Mouse (Mus musculus) hindbrain, embryonic 10.5 days (tissue): ENCODE measurements around the gene Diras2. TPM values are rescaled to one million over a fixed set of nuclear protein-coding genes. Genes with fewer than 3 reads are reported as not detected.

Experiments used
- DNase-seq: peaks from one replicate; pipeline ENCODE4 v3.0.0-alpha.2; 2017; ENCODE audit warnings: low spot score
- H3K27ac ChIP-seq: fragments of 300-500 bp; sonication (generic); 2 replicates; pipeline ENCODE4 v1.5.1; 2016; ENCODE audit warnings: mild to moderate bottlenecking, moderate library complexity
- H3K27me3 ChIP-seq: fragments of 300-500 bp; sonication (generic); 2 replicates; pipeline ENCODE4 v1.6.1; 2016; ENCODE audit warnings: mild to moderate bottlenecking; ENCODE audit not compliant: poor library complexity, insufficient read depth, severe bottlenecking
- H3K36me3 ChIP-seq: fragments of 300-500 bp; sonication (generic); 2 replicates; pipeline ENCODE4 v1.6.1; 2016; ENCODE audit warnings: mild to moderate bottlenecking, moderate library complexity
- H3K4me1 ChIP-seq: fragments of 300-500 bp; sonication (generic); replicated peaks from 2 replicates; pipeline ENCODE4 v1.6.1; 2016; ENCODE audit warnings: mild to moderate bottlenecking
- H3K4me3 ChIP-seq: fragments of 300-500 bp; sonication (generic); 2 replicates; pipeline ENCODE4 v1.5.1; 2016; ENCODE audit warnings: mild to moderate bottlenecking, moderate library complexity
- H3K9me3 ChIP-seq: fragments of 300-500 bp; sonication (generic); 2 replicates; pipeline ENCODE4 v1.6.1; 2016; ENCODE audit warnings: mild to moderate bottlenecking, moderate library complexity
- WGBS: fragments of 180-500 bp; shearing (Covaris S2); methylation state at CpG from one replicate; pipeline ENCODE4 v1.1.7; 2016; 5-methylcytosine and 5-hydroxymethylcytosine counted together
- polyA plus RNA-seq: library from polyadenylated mRNA; unstranded; fragments of >200 nt; fragmentation: Nextera tagmentation; extraction: Ambion mirVana; gene quantifications from 2 replicates; pipeline ENCODE4 v1.2.1, GENCODE M21; 2016

Diras2 gene
- polyA plus RNA-seq, 1 experiment from 2014 or later, result 0.29 TPM

- no peak for DNase-seq
- WGBS, result 77% methylated on average over 7 of the region's 7 CpGs
- Histone ChIP-seq H3K9me3 (no peaks in the 10 kb centered on the region), H3K36me3 (no peaks in the 10 kb centered on the region), H3K4me3 (no peak overlapping the region), H3K4me1 (0 out of 2 replicates have a peak, but pooled peaks cover 3% of the 10 kb centered on the region), H3K27me3 (no peaks in the 10 kb centered on the region), H3K27ac (no peak overlapping the region)
These were observed 71.1 kb downstream of the Diras2 start for GRCm38 (mm10) chr13:52459982-52460381.

GRCm38 (mm10) chr13:52457889-52458324, 73.2 kb downstream of the Diras2 start:
- DNase-seq, result peak; percentile 33
- peak overlapping the region; percentile 8; the same call in 1 of the 2 replicates for H3K27ac ChIP-seq
- 67% methylated on average over 11 of the region's 11 CpGs for WGBS
- no peaks in the 10 kb centered on the region for H3K4me1 ChIP-seq
- H3K9me3 ChIP-seq, result no peaks in the 10 kb centered on the region
- no peaks in the 10 kb centered on the region for H3K27me3 ChIP-seq
- H3K36me3 ChIP-seq, result no peaks in the 10 kb centered on the region
- no peak overlapping the region for H3K4me3 ChIP-seq

- Histone ChIP-seq H3K36me3 (no peaks in the 10 kb centered on the region), H3K4me1 (peaks cover 6% of the 10 kb centered on the region), H3K9me3 (no peaks in the 10 kb centered on the region), H3K27me3 (no peaks in the 10 kb centered on the region), H3K27ac (peak overlapping the region; percentile 8; the same call in 1 of the 2 replicates), H3K4me3 (no peak overlapping the region)
- WGBS, result 79% methylated on average over 15 of the region's 15 CpGs
- no peak for DNase-seq
These were observed 73.7 kb downstream of the Diras2 start for GRCm38 (mm10) chr13:52457177-52457888.

- no peaks in the 10 kb centered on the region for H3K36me3 ChIP-seq
- WGBS, result 51% methylated on average over 9 of the region's 9 CpGs
- no peaks in the 10 kb centered on the region for H3K27me3 ChIP-seq
- peaks cover 13% of the 10 kb centered on the region for H3K4me1 ChIP-seq
- H3K27ac ChIP-seq, result no peak overlapping the region
- no peak overlapping the region for H3K4me3 ChIP-seq
- no peak for DNase-seq
- H3K9me3 ChIP-seq, result no peaks in the 10 kb centered on the region
These were observed 75.8 kb downstream of the Diras2 start for GRCm38 (mm10) chr13:52455329-52455728.

GRCm38 (mm10) chr13:52454708-52455250, 76.3 kb downstream of the Diras2 start:
- H3K27me3 ChIP-seq, result no peaks in the 10 kb centered on the region
- no peaks in the 10 kb centered on the region for H3K36me3 ChIP-seq
- 86% methylated on average over 11 of the region's 11 CpGs for WGBS
- H3K27ac ChIP-seq, result no peak overlapping the region
- no peak for DNase-seq
- H3K4me3 ChIP-seq, result no peak overlapping the region
- H3K4me1 ChIP-seq, result peaks cover 13% of the 10 kb centered on the region
- H3K9me3 ChIP-seq, result no peaks in the 10 kb centered on the region

Other genes with a start within 250 kb of the Diras2 start
- 3.3 and 4.8 TPM in 2 replicates for gene Syk, start 51.9 kb upstream of the Diras2 start, polyA plus RNA-seq